Mouse (Mus musculus): ENCODE measurements at regions not wholly inside any gene's neighbourhood (a gene's known extent, or its start where the extent isn't known, plus 50 kb on each side); places are given as distances from the start of the nearest gene placed in this dataset.
"Not testable (repeated sequence)": the region's sequence is repeated elsewhere in the genome, so short reads cannot be mapped to it uniquely, and the experiment has no call there.

- no peaks in the 10 kb centered on the region for H3K9me3 ChIP-seq (ENCODE audit: control insufficient read depth, low read length)
- WGBS: 88% methylated on average over 7 of the region's 7 CpGs
- H3K4me1 ChIP-seq (ENCODE audit: control insufficient read depth in 2 of 2, insufficient read depth in 2 of 2, low read length in 2 of 2): peaks cover 0 to 2% of the 10 kb centered on the region in 2 experiments; a peak in 1 of 4 replicates
- H3K9ac ChIP-seq (ENCODE audit: low read length): no peak overlapping the region
- no peaks in the 10 kb centered on the region for H3K36me3 ChIP-seq (ENCODE audit: control insufficient read depth, insufficient read depth, low read length)
- H3K4me3 ChIP-seq (ENCODE audit: control insufficient read depth in 1 of 2, insufficient read depth in 1 of 2, low read depth in 1 of 2, low read length in 2 of 2): no peak overlapping the region
- ATAC-seq (ENCODE audit: insufficient number of reproducible peaks, insufficient read depth, low FRiP score, low read depth): no peak
- no peak overlapping the region for H3K4me2 ChIP-seq (ENCODE audit: low read length)
- H3K27me3 ChIP-seq (ENCODE audit: control insufficient read depth, insufficient read depth, low read length): no peaks in the 10 kb centered on the region
- H3K27ac ChIP-seq (replicated peaks in 1 of 2; ENCODE audit: control insufficient read depth in 1 of 2, insufficient read depth in 1 of 2, low read depth in 2 of 2, low read length in 2 of 2): no peak overlapping the region
Measured at GRCm38 (mm10) chr9:115454771-115455170, 144.6 kb upstream of the Stt3b start.

- H3K9me3 ChIP-seq (ENCODE audit: control insufficient read depth, low read length): no peaks in the 10 kb centered on the region
- H3K27me3 ChIP-seq (ENCODE audit: control insufficient read depth, insufficient read depth, low read length): no peaks in the 10 kb centered on the region
- peaks cover 0 to 2% of the 10 kb centered on the region in 2 experiments; a peak in 1 of 4 replicates for H3K4me1 ChIP-seq (ENCODE audit: control insufficient read depth in 2 of 2, insufficient read depth in 2 of 2, low read length in 2 of 2)
- 57% methylated on average over 3 of the region's 3 CpGs for WGBS
- H3K36me3 ChIP-seq (ENCODE audit: control insufficient read depth, insufficient read depth, low read length): no peaks in the 10 kb centered on the region
- no peak for ATAC-seq (ENCODE audit: insufficient number of reproducible peaks, insufficient read depth, low FRiP score, low read depth)
- no peak overlapping the region for H3K9ac ChIP-seq (ENCODE audit: low read length)
- no peak overlapping the region for H3K4me2 ChIP-seq (ENCODE audit: low read length)
- H3K4me3 ChIP-seq (ENCODE audit: control insufficient read depth in 1 of 2, insufficient read depth in 1 of 2, low read depth in 1 of 2, low read length in 2 of 2): no peak overlapping the region
- no peak overlapping the region for H3K27ac ChIP-seq (replicated peaks in 1 of 2; ENCODE audit: control insufficient read depth in 1 of 2, insufficient read depth in 1 of 2, low read depth in 2 of 2, low read length in 2 of 2)
Measured at GRCm38 (mm10) chr9:115456121-115456520, 145.9 kb upstream of the Stt3b start.

DNA sequence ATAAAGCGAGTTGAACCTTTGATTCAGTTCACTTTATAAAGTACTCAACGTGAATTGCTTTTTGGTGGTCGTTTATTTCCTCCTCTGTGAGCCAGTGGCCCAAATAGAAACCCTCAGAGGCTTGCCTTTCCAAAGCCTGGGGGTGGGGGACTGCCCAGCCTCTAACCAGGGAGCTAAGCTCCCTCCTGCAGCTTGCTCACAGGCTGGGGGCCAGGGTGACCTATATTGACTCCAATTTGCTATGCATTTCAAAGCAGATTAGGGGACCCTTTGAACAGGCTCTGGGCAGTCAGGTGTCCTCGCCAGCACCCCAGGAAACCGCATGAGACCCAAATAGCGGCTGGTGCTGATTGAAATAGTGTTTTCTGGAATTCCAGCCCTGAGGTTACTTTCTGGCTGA is 146.4 kb upstream of the Stt3b start:
- no peak for ATAC-seq (ENCODE audit: insufficient number of reproducible peaks, insufficient read depth, low FRiP score, low read depth)
- 35% methylated on average over 6 of the region's 6 CpGs for WGBS

DNA sequence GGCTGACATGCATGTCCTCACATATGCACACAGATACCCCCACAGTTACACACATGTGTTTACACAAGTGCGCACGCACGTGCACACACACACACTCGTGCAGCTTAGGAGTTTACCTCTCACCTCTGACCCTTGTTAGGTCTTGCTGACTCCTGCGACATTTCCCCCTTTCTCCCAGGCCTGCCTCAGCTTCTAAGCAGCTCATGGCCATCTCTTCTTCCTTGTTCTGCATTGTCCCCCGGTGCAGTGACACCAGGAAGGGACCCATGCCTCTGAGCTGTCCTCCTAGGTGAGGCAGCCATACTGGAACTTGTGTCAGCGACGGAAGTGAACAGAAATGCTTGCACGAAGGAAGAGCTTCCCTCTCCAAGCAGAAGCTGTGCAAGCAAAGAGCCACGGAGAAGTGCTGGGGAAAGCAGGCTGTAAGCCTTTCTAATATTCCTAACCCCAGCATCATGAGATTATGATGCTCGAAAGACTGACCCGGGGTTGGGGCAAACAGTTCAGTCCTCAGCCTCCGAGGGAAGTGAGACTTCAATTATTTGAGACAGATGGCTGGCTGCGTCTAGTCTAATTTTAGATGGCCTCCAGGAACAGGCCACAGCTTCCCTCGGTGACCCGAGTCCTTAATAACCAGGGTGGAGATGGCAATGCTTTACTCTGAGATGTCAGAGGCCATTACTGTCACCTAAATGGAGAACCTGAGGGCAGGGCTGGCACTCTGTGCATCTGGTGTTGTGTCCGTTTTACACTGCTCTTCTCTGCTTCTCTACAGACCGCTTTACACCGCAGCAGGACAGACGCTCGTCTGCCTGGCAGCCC is 147.9 kb upstream of the Stt3b start:
- Histone ChIP-seq H3K4me1 (ENCODE audit: control insufficient read depth in 2 of 2, insufficient read depth in 2 of 2, low read length in 2 of 2) (peaks cover 0 to 2% of the 10 kb centered on the region in 2 experiments; a peak in 1 of 4 replicates), H3K27me3 (ENCODE audit: control insufficient read depth, insufficient read depth, low read length) (no peaks in the 10 kb centered on the region), H3K4me3 (ENCODE audit: control insufficient read depth in 1 of 2, insufficient read depth in 1 of 2, low read depth in 1 of 2, low read length in 2 of 2) (no peak overlapping the region), H3K36me3 (ENCODE audit: control insufficient read depth, insufficient read depth, low read length) (no peaks in the 10 kb centered on the region), H3K4me2 (ENCODE audit: low read length) (no peak overlapping the region), H3K9ac (ENCODE audit: low read length) (no peak overlapping the region), H3K9me3 (ENCODE audit: control insufficient read depth, low read length) (no peaks in the 10 kb centered on the region), H3K27ac (replicated peaks in 1 of 2; ENCODE audit: control insufficient read depth in 1 of 2, insufficient read depth in 1 of 2, low read depth in 2 of 2, low read length in 2 of 2) (no peak overlapping the region)
- 64% methylated on average over 21 of the region's 21 CpGs for WGBS
- no peak for ATAC-seq (ENCODE audit: insufficient number of reproducible peaks, insufficient read depth, low FRiP score, low read depth)

More for the DNA sequence above, 146.4 kb upstream of the Stt3b start:
- Histone ChIP-seq H3K9me3 (ENCODE audit: control insufficient read depth, low read length) (no peaks in the 10 kb centered on the region), H3K4me2 (ENCODE audit: low read length) (no peak overlapping the region), H3K27me3 (ENCODE audit: control insufficient read depth, insufficient read depth, low read length) (no peaks in the 10 kb centered on the region), H3K4me1 (ENCODE audit: control insufficient read depth in 2 of 2, insufficient read depth in 2 of 2, low read length in 2 of 2) (peaks cover 0 to 2% of the 10 kb centered on the region in 2 experiments; a peak in 1 of 4 replicates), H3K36me3 (ENCODE audit: control insufficient read depth, insufficient read depth, low read length) (no peaks in the 10 kb centered on the region), H3K27ac (replicated peaks in 1 of 2; ENCODE audit: control insufficient read depth in 1 of 2, insufficient read depth in 1 of 2, low read depth in 2 of 2, low read length in 2 of 2) (no peak overlapping the region), H3K4me3 (ENCODE audit: control insufficient read depth in 1 of 2, insufficient read depth in 1 of 2, low read depth in 1 of 2, low read length in 2 of 2) (no peak overlapping the region), H3K9ac (ENCODE audit: low read length) (no peak overlapping the region)

DNA sequence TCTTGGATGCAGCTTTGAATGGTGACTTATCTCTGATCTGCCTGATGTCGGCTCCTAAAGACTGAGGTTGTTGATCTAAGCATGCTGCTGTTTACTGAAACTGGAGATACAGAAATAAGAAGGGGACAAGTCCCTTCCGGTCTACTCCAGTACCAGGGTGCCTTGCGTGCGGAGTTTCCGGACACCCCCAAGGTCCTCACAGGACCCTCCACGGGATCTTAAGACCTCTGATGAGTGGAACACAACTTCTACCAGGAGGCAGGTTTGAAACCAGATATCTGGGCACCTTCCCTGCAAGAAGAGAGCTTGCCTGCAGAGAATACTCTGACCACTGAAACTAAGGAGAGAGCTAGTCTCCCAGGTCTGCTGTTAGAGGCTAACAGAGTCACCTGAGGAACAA is 148.9 kb upstream of the Stt3b start:
- H3K9ac ChIP-seq (ENCODE audit: low read length); H3K27me3 ChIP-seq (ENCODE audit: control insufficient read depth, insufficient read depth, low read length); H3K4me2 ChIP-seq (ENCODE audit: low read length); H3K4me1 ChIP-seq (ENCODE audit: control insufficient read depth in 2 of 2, insufficient read depth in 2 of 2, low read length in 2 of 2); H3K36me3 ChIP-seq (ENCODE audit: control insufficient read depth, insufficient read depth, low read length); H3K27ac ChIP-seq (replicated peaks in 1 of 2; ENCODE audit: control insufficient read depth in 1 of 2, insufficient read depth in 1 of 2, low read depth in 2 of 2, low read length in 2 of 2); H3K9me3 ChIP-seq (ENCODE audit: control insufficient read depth, low read length); H3K4me3 ChIP-seq (ENCODE audit: control insufficient read depth in 1 of 2, insufficient read depth in 1 of 2, low read depth in 1 of 2, low read length in 2 of 2); ATAC-seq (ENCODE audit: insufficient number of reproducible peaks, insufficient read depth, low FRiP score, low read depth): not testable (repeated sequence)
- 85% methylated on average over 6 of the region's 6 CpGs for WGBS

GRCm38 (mm10) chr9:115465326-115465725 is 155.1 kb upstream of the Stt3b start:
- H3K4me2 ChIP-seq (ENCODE audit: low read length): no peak overlapping the region
- H3K9ac ChIP-seq (ENCODE audit: low read length): no peak overlapping the region
- ATAC-seq (ENCODE audit: insufficient number of reproducible peaks, insufficient read depth, low FRiP score, low read depth): no peak
- no peaks in the 10 kb centered on the region for H3K4me1 ChIP-seq (ENCODE audit: control insufficient read depth in 2 of 2, insufficient read depth in 2 of 2, low read length in 2 of 2)
- no peak overlapping the region for H3K4me3 ChIP-seq (ENCODE audit: control insufficient read depth in 1 of 2, insufficient read depth in 1 of 2, low read depth in 1 of 2, low read length in 2 of 2)
- H3K27ac ChIP-seq (replicated peaks in 1 of 2; ENCODE audit: control insufficient read depth in 1 of 2, insufficient read depth in 1 of 2, low read depth in 2 of 2, low read length in 2 of 2): no peak overlapping the region
- no peaks in the 10 kb centered on the region for H3K36me3 ChIP-seq (ENCODE audit: control insufficient read depth, insufficient read depth, low read length)
- H3K27me3 ChIP-seq (ENCODE audit: control insufficient read depth, insufficient read depth, low read length): no peaks in the 10 kb centered on the region
- WGBS: 86% methylated on average over 10 of the region's 10 CpGs
- no peaks in the 10 kb centered on the region for H3K9me3 ChIP-seq (ENCODE audit: control insufficient read depth, low read length)

DNA sequence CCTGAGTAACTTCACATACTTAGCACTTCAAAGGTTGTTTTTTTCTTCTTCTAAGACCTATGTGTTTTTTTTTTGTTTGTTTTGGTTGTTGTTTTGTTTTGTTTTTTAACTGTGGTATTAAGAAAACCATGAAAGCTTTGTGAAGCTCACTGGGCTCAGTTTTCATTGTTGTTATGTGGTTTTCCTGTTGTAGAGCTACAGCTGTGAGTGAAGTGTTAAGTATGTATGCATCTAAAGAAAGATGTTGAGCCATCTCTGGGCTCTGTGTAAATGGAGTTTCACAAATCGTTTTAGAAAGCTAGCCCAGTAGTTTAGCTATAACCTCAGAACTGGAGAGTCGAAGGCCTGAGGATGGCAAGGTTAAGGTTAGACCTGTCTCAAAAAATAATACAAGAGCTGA is 158.4 kb upstream of the Stt3b start:
- no peak overlapping the region for H3K4me2 ChIP-seq (ENCODE audit: low read length)
- H3K4me3 ChIP-seq (ENCODE audit: control insufficient read depth in 1 of 2, insufficient read depth in 1 of 2, low read depth in 1 of 2, low read length in 2 of 2): no peak overlapping the region
- ATAC-seq (ENCODE audit: insufficient number of reproducible peaks, insufficient read depth, low FRiP score, low read depth): no peak
- H3K9me3 ChIP-seq (ENCODE audit: control insufficient read depth, low read length): no peaks in the 10 kb centered on the region
- H3K27ac ChIP-seq (replicated peaks in 1 of 2; ENCODE audit: control insufficient read depth in 1 of 2, insufficient read depth in 1 of 2, low read depth in 2 of 2, low read length in 2 of 2): no peak overlapping the region
- H3K9ac ChIP-seq (ENCODE audit: low read length): no peak overlapping the region
- no peaks in the 10 kb centered on the region for H3K27me3 ChIP-seq (ENCODE audit: control insufficient read depth, insufficient read depth, low read length)
- WGBS: 91% methylated on average over 2 of the region's 2 CpGs
- no peaks in the 10 kb centered on the region for H3K4me1 ChIP-seq (ENCODE audit: control insufficient read depth in 2 of 2, insufficient read depth in 2 of 2, low read length in 2 of 2)
- H3K36me3 ChIP-seq (ENCODE audit: control insufficient read depth, insufficient read depth, low read length): no peaks in the 10 kb centered on the region

DNA sequence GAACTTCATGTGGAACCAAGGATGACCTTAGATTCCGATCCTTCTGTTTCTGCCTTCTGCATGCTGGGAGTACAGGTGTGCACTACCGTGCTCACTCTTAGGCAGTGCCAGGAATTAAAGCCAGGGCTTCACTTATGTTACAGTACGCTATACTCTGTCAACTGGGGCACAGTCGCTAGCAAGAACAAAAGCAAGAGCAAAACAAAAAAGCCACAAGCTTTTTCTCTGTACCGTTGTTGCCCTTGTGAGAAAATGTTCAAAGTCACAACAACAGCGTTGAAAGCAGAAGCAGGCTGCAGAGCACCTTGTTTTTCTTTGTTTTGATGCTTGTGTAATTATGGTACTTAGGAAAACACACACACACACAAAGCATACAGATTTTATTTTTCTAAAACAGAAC is 161.4 kb upstream of the Stt3b start:
- H3K4me1 ChIP-seq (ENCODE audit: control insufficient read depth in 2 of 2, insufficient read depth in 2 of 2, low read length in 2 of 2): no peaks in the 10 kb centered on the region

More for the DNA sequence above, 161.4 kb upstream of the Stt3b start:
- Histone ChIP-seq H3K4me3 (ENCODE audit: control insufficient read depth in 1 of 2, insufficient read depth in 1 of 2, low read depth in 1 of 2, low read length in 2 of 2) (no peak overlapping the region), H3K36me3 (ENCODE audit: control insufficient read depth, insufficient read depth, low read length) (no peaks in the 10 kb centered on the region), H3K9ac (ENCODE audit: low read length) (no peak overlapping the region), H3K9me3 (ENCODE audit: control insufficient read depth, low read length) (peaks cover 12% of the 10 kb centered on the region; the same call in 1 of the 2 replicates), H3K27me3 (ENCODE audit: control insufficient read depth, insufficient read depth, low read length) (no peaks in the 10 kb centered on the region), H3K27ac (replicated peaks in 1 of 2; ENCODE audit: control insufficient read depth in 1 of 2, insufficient read depth in 1 of 2, low read depth in 2 of 2, low read length in 2 of 2) (no peak overlapping the region), H3K4me2 (ENCODE audit: low read length) (no peak overlapping the region)
- WGBS: 87% methylated on average over 6 of the region's 6 CpGs
- ATAC-seq (ENCODE audit: insufficient number of reproducible peaks, insufficient read depth, low FRiP score, low read depth): no peak

All from heart, embryonic 14.5 days (tissue).